Mouse (Mus musculus): Measurements from ENCODE around the gene Wnt1. TPM values are rescaled to one million over a fixed set of nuclear protein-coding genes. Genes with fewer than 3 reads are reported as not detected.

Gene Wnt1
- polyA plus RNA-seq, 1 experiment from 2014 or later = not detected

GRCm38 (mm10) chr15:98768259-98768658, 21.4 kb upstream of the Wnt1 start:
- H3K9me3 ChIP-seq (replicated peaks) = no peaks in the 10 kb centered on the region
- DNase-seq (ENCODE audit: low spot score) = no peak
- H3K27ac ChIP-seq = no peak overlapping the region
- H3K27me3 ChIP-seq (ENCODE audit: low read depth, poor library complexity, severe bottlenecking) = peaks cover 82% of the 10 kb centered on the region
- peaks cover 24% of the 10 kb centered on the region for H3K4me1 ChIP-seq
- no peaks in the 10 kb centered on the region for H3K36me3 ChIP-seq
- WGBS = 19% methylated on average over 5 of the region's 5 CpGs
- no peak overlapping the region for H3K4me3 ChIP-seq

DNA sequence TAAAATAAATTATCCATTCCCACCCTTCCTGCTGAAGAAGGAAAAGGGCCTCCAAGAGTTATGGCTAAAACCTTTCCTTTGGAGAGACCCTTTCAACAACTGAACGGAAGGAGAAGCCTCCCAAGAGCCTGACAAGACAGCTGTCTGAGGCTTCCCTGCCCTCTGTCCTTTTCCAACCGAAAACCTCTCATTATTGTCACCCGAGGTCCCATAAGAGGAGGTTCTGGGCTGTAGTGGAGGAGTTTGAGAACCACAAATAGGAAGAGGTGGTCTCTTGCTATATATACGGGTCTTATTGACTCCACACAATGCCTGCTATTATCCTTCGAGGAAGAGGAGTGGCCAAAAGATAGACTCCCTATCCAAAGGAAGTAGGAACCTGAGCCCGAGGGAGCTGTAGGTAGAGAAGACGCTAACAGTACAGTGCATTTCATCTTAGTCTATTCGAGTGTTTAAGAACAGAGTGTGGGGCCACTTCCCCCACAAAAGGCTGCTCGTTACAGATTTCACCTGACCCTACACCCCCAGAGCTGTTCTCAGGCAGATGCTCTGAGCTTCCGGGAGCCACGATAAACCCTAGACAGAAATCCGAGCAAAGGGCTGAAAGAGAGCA, 17.7 kb upstream of the Wnt1 start:
- 7% methylated on average over 12 of the region's 12 CpGs for WGBS
- peaks cover 29% of the 10 kb centered on the region for H3K4me1 ChIP-seq

DNA sequence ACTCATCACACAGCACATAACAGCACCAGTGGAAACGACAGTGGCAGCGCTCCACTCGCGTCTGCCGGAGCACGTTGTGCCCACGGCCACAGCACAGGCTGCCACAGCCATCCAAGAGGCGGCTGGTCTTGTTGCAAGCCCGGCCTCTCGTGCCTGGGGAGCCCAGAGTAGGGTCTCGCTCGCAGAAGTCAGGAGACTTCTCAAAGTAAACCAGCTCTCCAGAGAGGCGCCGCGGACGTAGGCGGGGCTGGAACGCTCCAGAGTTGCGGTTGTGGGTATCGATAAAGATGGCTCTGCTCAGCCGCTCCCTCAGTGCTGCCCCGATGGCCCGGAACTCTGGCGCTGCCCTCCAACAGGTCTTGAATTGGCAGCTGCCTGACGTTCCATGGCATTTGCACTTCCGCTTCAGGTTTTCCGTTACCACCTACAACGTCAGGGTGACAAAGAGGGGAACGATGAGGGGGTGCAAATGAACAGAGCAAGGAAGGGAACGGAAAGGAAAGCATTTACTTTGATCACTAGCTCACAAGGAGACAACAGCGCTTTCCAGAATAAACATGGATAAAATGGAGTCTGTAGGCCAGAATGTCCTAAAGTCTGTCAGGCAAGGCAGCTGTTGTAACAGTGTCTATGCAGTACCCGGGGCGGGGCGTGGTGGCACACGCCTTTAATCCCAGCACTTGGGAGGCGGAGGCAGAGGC, 17.0 kb upstream of the Wnt1 start:
- WGBS = 3% methylated on average over 36 of the region's 36 CpGs
- peak; percentile 66 for DNase-seq (ENCODE audit: low spot score)
- Histone ChIP-seq H3K27me3 (ENCODE audit: low read depth, poor library complexity, severe bottlenecking) (peaks cover 100% of the 10 kb centered on the region), H3K9me3 (replicated peaks) (no peaks in the 10 kb centered on the region), H3K36me3 (no peaks in the 10 kb centered on the region), H3K4me3 (peak overlapping the region; percentile 42), H3K27ac (0 out of 2 replicates have a peak overlapping the region, but pooled peaks have one; percentile 10), H3K4me1 (peaks cover 37% of the 10 kb centered on the region)

More for the DNA sequence above, 17.7 kb upstream of the Wnt1 start:
- peaks cover 93% of the 10 kb centered on the region for H3K27me3 ChIP-seq (ENCODE audit: low read depth, poor library complexity, severe bottlenecking)
- no peaks in the 10 kb centered on the region for H3K9me3 ChIP-seq (replicated peaks)
- no peak overlapping the region for H3K27ac ChIP-seq
- no peak for DNase-seq (ENCODE audit: low spot score)
- H3K4me3 ChIP-seq = peak overlapping the region; percentile 42; the same call in 1 of the 2 replicates
- H3K36me3 ChIP-seq = no peaks in the 10 kb centered on the region

DNA sequence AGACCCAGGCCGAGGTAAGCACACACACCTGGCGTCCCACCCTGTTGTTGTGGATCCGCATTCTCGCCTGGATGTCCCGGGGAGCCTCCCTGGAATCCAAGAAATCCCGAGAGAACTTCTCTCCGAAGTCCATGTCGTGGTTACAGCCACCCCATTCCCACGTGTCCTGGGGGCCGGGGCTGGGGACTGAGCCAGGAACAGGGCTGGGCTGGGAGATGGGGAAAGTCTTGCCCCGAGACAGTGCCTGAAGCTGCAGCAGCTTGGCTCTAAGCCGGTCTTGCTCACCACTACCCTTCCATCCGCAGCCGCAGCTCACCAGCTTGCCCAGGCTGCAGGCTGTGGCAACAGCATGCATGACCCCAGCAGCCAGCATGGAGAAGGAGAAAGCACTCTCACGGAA, 15.6 kb upstream of the Wnt1 start:
- Histone ChIP-seq H3K4me1 (peaks cover 49% of the 10 kb centered on the region), H3K36me3 (no peaks in the 10 kb centered on the region), H3K9me3 (replicated peaks) (no peaks in the 10 kb centered on the region), H3K27me3 (ENCODE audit: low read depth, poor library complexity, severe bottlenecking) (peaks cover 100% of the 10 kb centered on the region), H3K4me3 (no peak overlapping the region), H3K27ac (no peak overlapping the region)
- 5% methylated on average over 15 of the region's 15 CpGs for WGBS
- DNase-seq (ENCODE audit: low spot score) = no peak

DNA sequence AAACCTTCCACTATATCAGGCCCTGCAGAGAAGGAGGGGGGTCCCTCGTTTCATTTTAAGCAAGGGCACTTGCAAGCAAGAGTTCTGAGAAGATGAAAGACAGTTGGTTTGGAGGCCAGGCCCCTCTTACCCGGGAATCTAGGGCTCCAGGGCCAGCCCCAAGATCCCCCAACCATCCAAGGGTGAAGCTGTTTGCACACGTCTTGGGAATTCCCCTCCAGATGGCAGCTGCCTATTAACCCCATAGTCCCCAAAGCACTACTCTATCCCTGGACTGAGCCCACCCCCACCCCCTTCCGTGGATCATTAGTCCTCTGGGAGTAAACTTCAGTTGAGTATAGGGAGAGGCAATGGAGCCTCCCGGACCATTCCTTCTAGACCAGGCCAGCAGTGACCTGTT, 14.1 kb upstream of the Wnt1 start:
- Histone ChIP-seq H3K27ac (no peak overlapping the region), H3K4me1 (peaks cover 56% of the 10 kb centered on the region), H3K36me3 (no peaks in the 10 kb centered on the region), H3K4me3 (no peak overlapping the region), H3K27me3 (ENCODE audit: low read depth, poor library complexity, severe bottlenecking) (peaks cover 100% of the 10 kb centered on the region), H3K9me3 (replicated peaks) (0 out of 2 replicates have a peak, but pooled peaks cover 2% of the 10 kb centered on the region)
- no peak for DNase-seq (ENCODE audit: low spot score)
- WGBS = 0% methylated on average over 5 of the region's 5 CpGs

DNA sequence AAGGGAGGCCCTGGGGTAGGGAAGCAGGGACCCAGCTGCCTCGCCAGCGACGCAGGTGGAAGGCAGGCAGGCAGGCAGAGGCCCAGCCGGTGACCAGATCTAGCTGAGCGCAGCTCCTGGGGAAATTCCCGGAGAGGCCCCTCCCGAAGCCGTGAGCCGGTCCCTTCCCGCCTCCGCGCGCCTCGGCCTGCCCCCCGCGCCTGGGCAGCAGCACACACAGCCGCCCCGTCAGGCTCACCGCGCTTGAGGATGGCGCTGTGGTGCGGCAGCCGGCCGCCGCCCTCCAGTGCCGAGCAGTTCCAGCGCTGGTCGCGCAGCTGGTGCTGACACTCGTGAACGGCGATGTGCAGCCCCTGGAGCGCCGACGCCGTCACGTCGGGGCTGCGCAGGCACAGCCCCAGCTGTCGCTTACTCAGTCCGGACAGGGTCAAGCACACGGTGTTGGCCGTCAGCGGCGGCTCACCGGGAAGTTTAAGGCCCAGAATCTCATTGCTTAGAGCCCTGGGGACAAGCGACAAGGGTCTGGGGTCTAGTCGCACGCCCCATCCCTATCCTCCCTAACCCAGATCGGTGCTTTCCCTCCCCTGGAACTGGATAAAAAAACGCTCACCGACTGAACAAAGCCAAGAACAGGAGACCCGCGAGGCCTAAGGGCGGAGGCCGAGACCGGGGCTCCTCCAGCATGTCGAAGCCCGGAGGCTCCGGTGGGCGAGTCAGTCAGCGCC, 13.2 kb upstream of the Wnt1 start:
- WGBS = under 1% methylated on average over 62 of the region's 62 CpGs
- Histone ChIP-seq H3K9me3 (replicated peaks) (0 out of 2 replicates have a peak, but pooled peaks cover 2% of the 10 kb centered on the region), H3K36me3 (no peaks in the 10 kb centered on the region), H3K27ac (0 out of 2 replicates have a peak overlapping the region, but pooled peaks have one; percentile 17), H3K4me1 (peaks cover 57% of the 10 kb centered on the region), H3K27me3 (ENCODE audit: low read depth, poor library complexity, severe bottlenecking) (peaks cover 100% of the 10 kb centered on the region), H3K4me3 (peak overlapping the region; percentile 37)
- DNase-seq (ENCODE audit: low spot score) = peak; percentile 71

- H3K4me1 ChIP-seq = peaks cover 53% of the 10 kb centered on the region
- no peaks in the 10 kb centered on the region for H3K36me3 ChIP-seq
- H3K4me3 ChIP-seq = peak overlapping the region; percentile 37
- H3K27me3 ChIP-seq (ENCODE audit: low read depth, poor library complexity, severe bottlenecking) = peaks cover 100% of the 10 kb centered on the region
- H3K9me3 ChIP-seq (replicated peaks) = 0 out of 2 replicates have a peak, but pooled peaks cover 2% of the 10 kb centered on the region
- peak; percentile 53 for DNase-seq (ENCODE audit: low spot score)
- no peak overlapping the region for H3K27ac ChIP-seq
- under 1% methylated on average over 19 of the region's 19 CpGs for WGBS
These were observed 12.5 kb upstream of the Wnt1 start for GRCm38 (mm10) chr15:98777005-98777616.

- Histone ChIP-seq H3K9me3 (replicated peaks) (0 out of 2 replicates have a peak, but pooled peaks cover 2% of the 10 kb centered on the region), H3K27me3 (ENCODE audit: low read depth, poor library complexity, severe bottlenecking) (peaks cover 100% of the 10 kb centered on the region), H3K27ac (no peak within 1 kb of the TSS), H3K4me3 (peak within 1 kb of the TSS; percentile 37), H3K36me3 (no peaks in the 10 kb centered on the region), H3K4me1 (peaks cover 46% of the 10 kb centered on the region)
- under 1% methylated on average over 30 of the region's 33 CpGs for WGBS
- DNase-seq (ENCODE audit: low spot score) = peak; percentile 60
These were observed 11.9 kb upstream of the Wnt1 start, which contains the start of gene Wnt10b for GRCm38 (mm10) chr15:98777762-98778161. Wnt10b (minus strand) TSS chr15:98778150.

- H3K4me1 ChIP-seq = peaks cover 43% of the 10 kb centered on the region
- DNase-seq (ENCODE audit: low spot score) = no peak
- WGBS = 1% methylated on average over 25 of the region's 25 CpGs
- H3K27ac ChIP-seq = no peak overlapping the region
- H3K4me3 ChIP-seq = peak overlapping the region; percentile 37
- H3K9me3 ChIP-seq (replicated peaks) = 0 out of 2 replicates have a peak, but pooled peaks cover 2% of the 10 kb centered on the region
- peaks cover 100% of the 10 kb centered on the region for H3K27me3 ChIP-seq (ENCODE audit: low read depth, poor library complexity, severe bottlenecking)
- no peaks in the 10 kb centered on the region for H3K36me3 ChIP-seq
These were observed 11.4 kb upstream of the Wnt1 start for GRCm38 (mm10) chr15:98778191-98778770.

DNA sequence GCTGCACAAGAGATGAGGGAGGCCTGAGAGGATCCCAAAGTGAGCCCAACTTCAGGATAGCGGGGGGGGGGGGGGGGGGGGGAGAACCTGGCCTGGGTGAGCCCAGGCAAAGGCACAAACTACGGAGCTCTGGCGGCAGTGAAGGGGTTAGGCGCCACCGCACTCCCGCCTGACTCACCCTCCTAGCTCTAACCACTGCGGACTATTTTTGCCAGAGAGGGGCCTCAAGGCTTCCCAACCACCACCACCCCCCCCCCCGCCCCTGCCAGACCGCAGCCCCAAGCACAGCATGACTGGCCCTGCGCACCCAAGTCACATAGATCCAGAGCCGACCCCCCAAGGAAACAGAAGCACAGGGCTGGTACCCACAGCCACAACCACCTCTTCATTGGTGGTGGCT, 10.9 kb upstream of the Wnt1 start:
- H3K4me3 ChIP-seq = no peak overlapping the region; the same call in 1 of the 2 replicates
- DNase-seq (ENCODE audit: low spot score) = no peak

GRCm38 (mm10) chr15:98780075-98780474, 9.6 kb upstream of the Wnt1 start:
- Histone ChIP-seq H3K27ac (no peak overlapping the region), H3K36me3 (no peaks in the 10 kb centered on the region), H3K4me3 (no peak overlapping the region), H3K9me3 (replicated peaks) (0 out of 2 replicates have a peak, but pooled peaks cover 2% of the 10 kb centered on the region), H3K27me3 (ENCODE audit: low read depth, poor library complexity, severe bottlenecking) (peaks cover 94% of the 10 kb centered on the region), H3K4me1 (peaks cover 43% of the 10 kb centered on the region)
- 3% methylated on average over 8 of the region's 8 CpGs for WGBS
- no peak for DNase-seq (ENCODE audit: low spot score)

More for the DNA sequence above, 10.9 kb upstream of the Wnt1 start:
- H3K27ac ChIP-seq = no peak overlapping the region
- peaks cover 43% of the 10 kb centered on the region for H3K4me1 ChIP-seq
- 1% methylated on average over 10 of the region's 11 CpGs for WGBS
- H3K27me3 ChIP-seq (ENCODE audit: low read depth, poor library complexity, severe bottlenecking) = peaks cover 96% of the 10 kb centered on the region
- no peaks in the 10 kb centered on the region for H3K36me3 ChIP-seq
- H3K9me3 ChIP-seq (replicated peaks) = 0 out of 2 replicates have a peak, but pooled peaks cover 2% of the 10 kb centered on the region

GRCm38 (mm10) chr15:98780573-98780972, 9.1 kb upstream of the Wnt1 start:
- H3K4me1 ChIP-seq = peaks cover 41% of the 10 kb centered on the region

More at GRCm38 (mm10) chr15:98780573-98780972, 9.1 kb upstream of the Wnt1 start:
- H3K27ac ChIP-seq = no peak overlapping the region
- no peak for DNase-seq (ENCODE audit: low spot score)
- no peak overlapping the region for H3K4me3 ChIP-seq
- WGBS = 3% methylated on average over 13 of the region's 13 CpGs
- no peaks in the 10 kb centered on the region for H3K36me3 ChIP-seq
- peaks cover 94% of the 10 kb centered on the region for H3K27me3 ChIP-seq (ENCODE audit: low read depth, poor library complexity, severe bottlenecking)
- 0 out of 2 replicates have a peak, but pooled peaks cover 2% of the 10 kb centered on the region for H3K9me3 ChIP-seq (replicated peaks)
